Mouse (Mus musculus) olfactory bulb, adult 2 months (tissue): ENCODE results near the gene Smad6.

Source experiments
- CTCF ChIP-seq: fragments of 200-500 bp; IDR thresholded peaks from 2 replicates; pipeline ENCODE4 v1.5.1; 2012; ENCODE audit warnings: low read depth, mild to moderate bottlenecking, low read length, moderate library complexity; ENCODE audit not compliant: insufficient read depth
- POLR2A ChIP-seq: fragments of 200-500 bp; IDR thresholded peaks from 2 replicates; pipeline ENCODE4 v1.6.1; 2012; ENCODE audit warnings: mild to moderate bottlenecking, low read depth, low read length, moderate library complexity; ENCODE audit not compliant: insufficient read depth

DNA sequence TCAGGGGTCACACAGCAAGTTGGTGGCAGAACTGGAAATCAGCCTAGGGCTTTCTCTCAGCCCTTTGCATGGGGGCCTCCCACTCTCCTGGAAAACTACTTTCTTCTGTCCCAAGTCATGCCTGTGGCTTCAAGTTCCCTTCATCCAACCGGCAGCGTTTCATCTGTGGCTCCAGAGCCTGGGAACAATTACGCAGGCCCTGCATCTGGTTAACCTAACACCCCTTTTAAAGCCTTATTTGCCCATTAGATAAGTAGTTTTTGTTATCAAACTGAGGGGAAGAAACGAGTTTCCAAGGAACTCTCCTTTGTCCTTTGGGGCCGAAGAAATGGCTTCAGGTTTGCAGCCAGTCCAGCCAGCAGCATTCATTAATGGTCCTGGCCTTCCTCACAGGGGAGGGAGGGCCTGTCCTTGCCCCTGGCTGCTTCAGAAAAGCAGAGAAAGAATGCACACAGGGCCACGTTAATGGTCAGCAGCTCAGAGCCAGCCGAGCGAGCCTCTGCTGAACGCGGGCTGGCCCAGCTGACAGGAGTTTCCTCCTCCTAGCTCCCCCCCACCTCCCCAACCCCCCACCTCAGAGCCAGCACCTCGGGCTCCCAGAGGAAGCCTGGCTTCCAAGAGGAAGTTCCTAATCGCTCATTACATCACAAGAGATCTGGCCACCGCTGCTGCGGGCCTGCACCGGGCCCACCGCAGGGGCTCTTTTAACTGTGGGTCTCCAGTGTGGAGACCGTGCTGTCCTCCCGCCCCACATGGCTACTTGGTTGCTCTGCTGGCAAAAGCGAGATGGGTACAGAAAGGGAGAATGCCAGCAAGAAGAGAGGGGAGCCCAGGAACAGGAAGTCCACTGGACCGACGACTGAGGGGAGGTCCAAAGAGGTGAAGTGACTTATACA lies 61.7 kb downstream of the Smad6 start:
- TF ChIP-seq CTCF = no peak
- no peak for TF ChIP-seq POLR2A
